Mouse (Mus musculus): ENCODE measurements around the gene Mocs1.
"Not testable (repeated sequence)": the region's sequence is repeated elsewhere in the genome, so short reads cannot be mapped to it uniquely, and the experiment has no call there.

Gene Mocs1

DNA sequence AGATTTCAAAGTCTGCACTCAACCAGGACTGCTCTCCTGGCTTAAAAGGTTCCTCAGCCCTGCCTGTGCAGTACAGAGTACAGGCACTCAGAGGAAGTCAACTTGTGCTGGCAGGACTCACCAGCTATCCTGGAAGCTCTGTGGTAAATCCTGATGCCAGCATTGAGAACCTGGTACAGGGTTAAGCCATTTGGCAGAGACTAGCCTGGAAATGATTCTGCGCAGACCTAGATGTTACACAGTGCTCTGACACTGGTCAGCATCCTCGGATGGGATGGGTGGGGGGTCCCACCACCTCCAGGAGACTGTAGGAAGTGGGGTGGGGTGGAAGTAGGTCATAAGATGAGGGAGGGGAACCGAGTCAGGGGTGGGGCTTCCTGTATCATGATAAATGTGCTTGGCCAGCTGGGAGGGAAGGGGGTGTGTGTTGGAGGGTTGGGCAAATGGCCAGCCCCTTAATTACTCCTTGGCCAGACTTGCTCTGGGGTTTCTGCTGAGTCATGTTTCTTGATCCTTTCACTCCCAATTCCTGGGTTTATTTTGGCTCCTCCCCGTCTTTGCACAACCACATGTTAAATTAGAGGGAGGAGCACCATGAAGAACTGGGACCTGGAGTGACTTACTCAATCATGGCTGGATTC lies 4.0 kb downstream of the Mocs1 start:
- DNase-seq (ENCODE audit: low read depth, low spot score), result no peak

DNA sequence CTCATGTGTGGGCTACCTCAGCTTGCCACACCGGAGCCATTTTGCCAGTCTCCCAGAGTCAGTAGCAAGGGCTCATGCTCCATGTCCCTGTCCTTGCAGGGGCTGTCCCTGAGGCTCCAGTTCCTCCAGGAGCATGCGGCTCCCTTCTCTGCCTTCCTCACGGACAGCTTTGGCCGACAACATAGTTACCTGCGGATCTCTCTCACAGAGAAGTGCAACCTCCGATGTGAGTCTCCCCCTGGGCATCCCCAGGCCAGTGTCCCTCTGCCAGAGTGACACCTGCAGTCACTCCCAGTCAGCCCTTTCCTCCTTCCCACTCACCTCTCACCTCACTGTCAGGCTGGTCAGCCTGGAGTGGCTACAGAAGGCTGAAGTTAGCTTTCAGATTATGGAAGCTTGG lies 4.9 kb downstream of the Mocs1 start:
- no peak for DNase-seq (ENCODE audit: low read depth, low spot score)

GRCm38 (mm10) chr17:49434236-49434635 lies 6.1 kb downstream of the Mocs1 start:
- no peak for DNase-seq (ENCODE audit: low read depth, low spot score)

GRCm38 (mm10) chr17:49435081-49435480 lies 6.9 kb downstream of the Mocs1 start:
- no peak for DNase-seq (ENCODE audit: low read depth, low spot score)

DNA sequence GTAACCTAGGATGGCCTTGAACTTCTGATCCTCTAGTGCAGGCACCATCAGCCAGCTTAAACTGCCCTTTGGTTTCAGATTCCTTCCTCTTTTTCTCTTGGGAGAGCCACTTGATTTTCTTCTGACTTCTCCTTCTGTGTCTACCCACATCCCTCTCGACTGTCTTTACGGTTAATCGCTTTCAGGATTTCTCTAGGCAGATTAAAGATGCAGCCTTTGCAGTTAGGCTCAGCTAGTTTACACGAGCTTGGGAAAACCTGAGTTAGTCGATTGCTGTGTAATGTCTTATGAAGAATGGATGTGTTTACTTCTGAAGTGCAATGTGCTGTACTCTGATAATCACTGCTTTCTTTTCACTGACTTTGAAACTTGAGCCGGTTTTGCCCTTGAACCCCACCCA lies 8.5 kb downstream of the Mocs1 start:
- DNase-seq (ENCODE audit: low read depth, low spot score), result no peak

DNA sequence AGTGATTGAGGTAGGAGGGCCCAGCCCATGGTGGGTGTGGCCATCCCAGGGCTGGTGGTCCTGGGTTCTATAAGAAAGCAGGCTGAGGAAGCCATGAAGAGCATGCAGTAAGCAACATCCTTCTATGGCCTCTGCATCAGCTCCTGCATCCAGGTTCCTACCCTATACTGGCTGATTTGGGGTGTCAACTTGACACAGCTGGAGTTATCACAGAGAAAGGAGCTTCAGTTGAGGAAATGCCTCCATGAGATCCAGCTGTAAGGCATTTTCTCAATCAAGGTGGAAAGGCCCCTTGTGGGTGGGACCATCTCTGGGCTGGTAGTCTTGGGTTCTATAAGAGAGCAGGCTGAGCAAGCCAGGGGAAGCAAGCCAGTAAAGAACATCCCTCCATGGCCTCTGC lies 9.1 kb downstream of the Mocs1 start:
- not testable (repeated sequence) for DNase-seq (ENCODE audit: low read depth, low spot score)

DNA sequence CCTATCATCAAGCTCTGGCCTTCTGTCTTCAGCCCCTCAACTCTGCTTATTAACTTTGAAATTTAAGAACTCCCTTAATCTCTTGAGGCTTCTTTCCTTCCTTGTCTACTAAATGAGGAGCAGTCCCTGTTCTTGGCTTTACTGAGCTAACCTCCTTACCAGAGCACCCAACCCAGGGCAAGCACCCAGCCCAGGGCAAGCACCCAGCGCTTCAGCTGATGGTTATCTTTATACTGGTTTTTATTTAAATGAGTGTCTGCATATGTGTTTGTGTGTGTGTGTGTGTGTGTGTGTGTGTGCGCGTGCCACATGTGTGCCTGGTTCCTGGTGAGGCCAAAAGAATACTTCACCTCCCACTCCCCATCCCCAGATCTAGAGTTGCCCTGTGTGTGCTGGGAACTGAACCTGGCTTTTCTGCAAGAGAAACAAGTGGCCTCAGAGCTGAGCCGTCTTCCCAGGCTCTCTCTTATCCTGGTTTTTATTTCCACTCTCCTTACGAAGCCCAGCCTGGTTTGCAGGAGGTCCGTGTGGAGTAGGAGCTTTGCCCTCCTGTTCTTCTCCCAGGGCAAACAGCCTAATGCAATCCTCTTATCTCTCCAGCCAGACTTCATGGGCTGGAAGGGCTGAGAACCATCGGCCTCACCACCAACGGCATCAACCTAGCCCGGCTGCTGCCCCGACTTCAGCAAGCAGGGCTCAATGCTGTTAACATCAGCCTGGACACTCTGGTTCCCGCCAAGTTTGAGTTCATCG lies 10.8 kb downstream of the Mocs1 start:
- no peak for DNase-seq (ENCODE audit: low read depth, low spot score)

DNA sequence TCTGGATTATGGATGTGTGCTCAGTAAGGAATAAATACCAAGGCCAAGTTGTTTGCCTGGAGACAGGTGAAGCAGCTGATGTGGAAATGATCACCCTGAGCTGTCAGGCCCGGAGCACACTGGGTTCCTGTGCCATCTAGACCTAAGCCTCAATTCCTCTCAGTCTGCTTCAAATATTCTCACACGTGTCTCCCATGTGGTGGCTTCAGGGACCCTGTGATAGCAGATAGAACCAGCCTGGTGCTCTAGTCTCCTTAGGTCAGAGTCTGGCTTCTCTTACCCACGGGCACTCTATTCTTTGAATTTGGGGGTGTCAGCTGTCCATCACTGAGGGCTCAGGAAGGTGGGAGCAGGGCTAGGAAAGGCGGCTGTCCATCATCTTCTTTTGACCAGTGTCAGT lies 11.5 kb downstream of the Mocs1 start:
- no peak for DNase-seq (ENCODE audit: low read depth, low spot score)

- no peak for DNase-seq (ENCODE audit: low read depth, low spot score)
These were observed 12.4 kb downstream of the Mocs1 start for GRCm38 (mm10) chr17:49440331-49441130.

DNA sequence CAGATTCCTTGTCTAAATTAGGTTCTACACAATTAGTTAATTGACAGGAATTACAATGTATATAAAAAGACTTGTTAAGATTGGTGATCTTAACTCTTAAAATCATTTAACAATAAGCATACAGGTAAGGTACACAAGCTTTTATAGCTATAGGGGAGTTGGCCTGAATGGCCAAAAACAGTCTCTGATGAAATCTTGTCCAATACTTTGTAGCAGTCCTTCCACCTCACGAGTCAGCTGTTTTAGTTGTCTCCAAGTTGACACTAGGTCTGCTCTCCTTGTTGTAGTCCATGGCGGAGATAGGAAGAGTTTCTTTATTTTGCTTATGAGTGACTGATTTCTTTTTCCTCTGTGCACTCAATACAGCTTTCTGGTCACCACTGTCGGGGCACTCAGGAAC lies 14.7 kb downstream of the Mocs1 start:
- not testable (repeated sequence) for DNase-seq (ENCODE audit: low read depth, low spot score)

DNA sequence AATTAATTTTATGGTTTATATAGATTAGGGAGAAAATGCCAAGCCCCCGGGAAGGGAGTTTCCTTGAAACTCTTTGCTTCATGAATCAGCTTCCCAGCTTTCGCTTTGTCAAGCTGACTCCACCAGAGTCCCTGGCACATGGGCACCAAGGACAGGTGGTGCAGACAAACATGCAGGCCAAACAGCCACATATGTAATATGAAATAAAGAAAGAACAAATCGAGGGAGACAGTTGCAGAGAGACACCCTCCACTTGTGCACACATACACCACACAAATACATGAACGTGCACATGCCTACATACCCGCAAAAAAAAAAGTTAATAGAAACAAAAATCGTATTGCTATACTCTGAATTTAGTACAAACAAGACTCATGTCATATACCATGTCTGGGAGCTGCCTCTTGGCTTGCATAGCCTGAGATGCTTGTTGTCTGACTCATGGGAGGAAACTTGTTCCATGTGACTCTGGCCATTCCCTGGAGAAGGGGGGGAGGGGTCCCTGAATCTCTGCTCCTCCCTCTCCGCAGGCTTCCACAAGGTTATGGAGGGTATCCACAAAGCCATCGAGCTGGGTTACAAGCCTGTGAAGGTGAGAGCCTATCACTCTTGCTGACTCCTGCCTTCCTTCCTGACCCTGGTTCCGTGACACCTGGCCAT lies 20.5 kb downstream of the Mocs1 start:
- DNase-seq (ENCODE audit: low read depth, low spot score), result no peak

DNA sequence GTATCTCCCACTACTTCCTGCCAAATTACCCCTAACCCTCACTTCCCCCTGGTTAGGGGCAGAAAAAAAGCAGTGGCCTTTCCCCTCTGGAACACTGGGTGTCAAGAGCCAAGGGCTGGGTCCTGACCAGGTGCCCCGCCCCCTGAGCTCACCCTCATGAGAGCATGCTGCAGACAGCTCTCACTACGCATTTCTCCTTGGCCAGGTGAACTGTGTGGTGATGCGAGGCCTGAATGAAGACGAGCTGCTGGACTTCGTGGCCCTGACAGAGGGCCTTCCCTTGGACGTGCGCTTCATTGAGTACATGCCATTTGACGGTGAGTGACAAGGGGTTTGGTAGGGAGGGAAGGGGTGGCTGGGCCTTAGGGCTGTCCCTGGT lies 21.1 kb downstream of the Mocs1 start:
- DNase-seq (ENCODE audit: low read depth, low spot score), result no peak

DNA sequence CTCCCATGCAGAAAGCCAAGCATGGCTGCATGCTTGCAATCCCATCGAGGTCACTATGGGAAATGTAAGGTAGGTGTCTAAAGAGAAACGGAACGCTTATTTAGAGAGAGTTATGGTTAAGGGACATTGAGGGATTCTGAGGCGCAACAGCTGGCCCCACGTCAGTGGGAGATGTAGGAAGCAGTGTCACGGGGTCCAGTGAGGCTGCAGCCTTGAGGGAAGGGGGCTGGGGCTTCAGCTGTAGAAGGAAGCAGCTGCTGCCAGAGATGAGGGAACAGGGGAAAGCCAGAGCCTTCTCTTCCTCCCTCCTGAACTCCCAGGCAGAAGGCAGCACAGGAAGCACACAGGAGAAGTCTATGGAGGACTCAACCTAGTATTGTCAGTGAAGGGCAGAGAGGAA lies 22.8 kb downstream of the Mocs1 start:
- DNase-seq (ENCODE audit: low read depth, low spot score), result no peak

DNA sequence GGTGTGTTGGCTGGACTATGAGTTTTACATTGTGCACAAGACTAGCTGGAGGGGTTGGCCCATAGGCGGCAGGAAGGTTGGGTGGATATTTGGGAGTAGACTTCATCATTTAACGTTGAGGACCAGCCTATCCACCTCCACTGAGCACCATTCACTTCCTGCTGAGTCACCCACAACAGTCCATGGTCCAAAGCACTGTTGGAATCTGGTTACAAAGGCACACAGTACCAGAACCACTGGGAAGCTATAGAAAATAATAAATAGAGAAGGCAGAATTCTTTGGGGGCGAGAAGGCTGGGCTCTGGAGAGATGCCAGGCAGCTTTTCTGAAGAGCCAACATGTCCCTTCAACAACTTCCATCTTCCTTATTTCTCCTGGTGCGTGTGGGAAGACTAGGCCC lies 28.2 kb downstream of the Mocs1 start:
- no peak for DNase-seq (ENCODE audit: low read depth, low spot score)

DNA sequence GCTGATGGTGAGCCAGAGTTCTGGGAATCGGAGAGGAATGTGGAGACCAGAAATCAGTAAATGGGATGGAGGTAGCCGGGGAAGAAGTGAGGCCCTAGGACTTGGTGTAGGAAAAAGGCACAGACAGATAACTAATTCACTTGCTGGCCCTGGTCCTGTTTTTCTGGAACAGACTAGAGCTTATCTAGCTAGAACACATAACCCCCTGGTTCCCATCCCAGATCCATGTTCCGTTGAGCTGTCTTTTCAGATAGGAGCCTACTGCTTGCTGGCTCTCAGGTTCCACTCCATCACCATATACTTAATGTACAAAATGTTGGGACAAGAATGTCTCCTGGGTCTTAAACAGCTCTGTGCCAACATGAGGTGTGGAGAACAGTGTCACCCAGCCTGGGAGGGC lies 29.7 kb downstream of the Mocs1 start:
- DNase-seq (ENCODE audit: low read depth, low spot score), result no peak

GRCm38 (mm10) chr17:49458386-49458785 lies 30.2 kb downstream of the Mocs1 start:
- DNase-seq (ENCODE audit: low read depth, low spot score), result no peak

DNA sequence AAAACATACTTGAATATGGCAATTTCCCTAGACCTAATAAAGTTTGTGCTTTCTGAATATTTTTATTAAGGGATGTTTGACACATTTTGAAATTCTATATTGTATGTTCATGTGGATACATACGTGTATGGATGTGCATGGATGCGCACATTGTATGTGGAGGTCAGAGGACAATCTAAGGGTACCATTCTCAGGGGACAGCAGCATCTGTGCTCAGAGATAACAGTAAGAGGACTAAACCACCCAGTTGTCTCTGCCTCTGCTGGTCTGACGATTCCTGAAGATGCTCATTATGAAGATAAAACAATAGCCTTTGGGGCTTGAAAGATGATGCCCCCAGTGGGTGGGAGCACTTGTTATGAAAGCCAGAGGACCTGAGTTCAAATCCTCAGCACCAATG lies 36.7 kb downstream of the Mocs1 start:
- DNase-seq (ENCODE audit: low read depth, low spot score), result no peak

GRCm38 (mm10) chr17:49468223-49468622 lies 40.1 kb downstream of the Mocs1 start:
- DNase-seq (ENCODE audit: low read depth, low spot score), result no peak

- no peak for DNase-seq (ENCODE audit: low read depth, low spot score)
These were observed 44.5 kb downstream of the Mocs1 start for GRCm38 (mm10) chr17:49472626-49473025.

GRCm38 (mm10) chr17:49474051-49474450 lies 45.9 kb downstream of the Mocs1 start:
- peak; percentile 29 for DNase-seq (ENCODE audit: low read depth, low spot score)

DNA sequence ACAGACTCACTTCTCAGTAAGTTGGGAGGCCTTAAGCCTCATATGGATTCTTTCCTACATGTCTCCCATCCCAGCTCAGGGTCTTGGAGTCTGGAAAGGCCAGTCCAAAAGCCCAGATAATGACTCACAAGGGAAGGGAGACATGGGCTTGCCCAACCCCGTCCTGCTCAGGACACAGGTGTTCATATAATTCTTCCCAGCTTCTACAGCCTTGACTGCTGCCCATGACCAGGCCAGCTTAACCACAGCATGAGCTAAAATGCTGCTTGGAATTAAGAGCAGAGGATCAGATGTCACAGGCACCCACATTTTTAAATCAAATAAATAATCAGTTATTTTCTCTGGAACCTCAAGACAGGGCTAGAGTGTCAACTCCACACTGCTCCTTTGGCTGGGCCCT lies 47.0 kb downstream of the Mocs1 start:
- DNase-seq (ENCODE audit: low read depth, low spot score), result no peak

DNA sequence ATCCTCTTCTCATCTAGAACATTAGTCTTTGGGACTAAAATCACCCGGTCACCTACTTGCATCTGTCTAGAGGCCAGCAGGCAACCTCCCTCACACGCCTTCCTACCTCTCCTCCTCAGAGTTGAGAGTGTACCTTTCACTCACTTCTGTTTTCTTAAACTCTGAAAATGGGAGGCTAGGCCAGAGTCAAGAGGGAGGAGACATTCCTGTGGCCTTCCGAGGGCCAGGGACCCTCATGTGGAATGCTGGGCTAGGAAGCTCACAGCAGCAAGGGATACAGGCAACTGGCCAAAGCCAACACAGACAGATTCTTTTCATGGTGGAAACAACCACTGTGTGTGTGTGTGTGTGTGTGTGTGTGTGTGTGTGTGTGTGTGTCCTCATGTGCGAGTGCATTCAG lies 49.2 kb downstream of the Mocs1 start:
- no peak for DNase-seq (ENCODE audit: low read depth, low spot score)

Data from telencephalon, adult 2 months (tissue).